Mouse (Mus musculus): ENCODE results near the gene Tcf3.

GRCm38 (mm10) chr10:80388731-80389130 is 44.7 kb downstream of the Tcf3 start:
- TF ChIP-seq EP300 (optimal IDR thresholded peaks at IDR 0.05) (no peak), CTCF (IDR thresholded peaks at IDR 0.05; ENCODE audit: low read depth) (no peak)
